Mouse (Mus musculus) liver, embryonic 14.5 days (tissue): ENCODE measurements around the gene Kalrn.

Experiments
- CTCF ChIP-seq: IDR thresholded peaks from 2 replicates; pipeline ENCODE4 v1.5.1; 2016; ENCODE audit warnings: antibody characterized with exemption, low read depth, control low read depth
- EP300 ChIP-seq: IDR thresholded peaks from 2 replicates; pipeline ENCODE4 v1.6.1; 2016; ENCODE audit warnings: antibody characterized with exemption, low read depth

DNA sequence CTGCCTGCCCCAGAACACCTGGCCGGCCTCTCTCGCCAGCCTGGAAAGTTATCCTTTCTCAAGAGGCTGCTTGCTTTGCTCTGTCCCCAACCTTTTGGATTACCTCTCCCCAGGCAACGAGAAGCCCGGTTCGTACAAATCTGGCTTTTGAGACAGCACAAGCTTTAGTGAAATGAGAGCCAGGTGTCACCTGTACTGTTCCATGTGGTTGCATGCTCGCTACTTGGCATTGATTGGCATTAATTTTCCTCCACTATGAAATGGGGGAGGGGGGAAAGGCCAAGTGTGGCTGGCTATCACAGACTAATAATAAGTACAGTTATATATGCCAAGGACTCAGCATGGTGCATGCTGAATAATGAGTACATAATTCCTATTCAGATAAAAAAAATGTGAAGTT, 579.0 kb downstream of the Kalrn start:
- TF ChIP-seq CTCF (no peak), EP300 (no peak)
